Mouse (Mus musculus) heart, postnatal 0 days (tissue): ENCODE measurements around the gene Rere. TPM values are rescaled to one million over a fixed set of nuclear protein-coding genes. Genes with fewer than 3 reads are reported as not detected.

Source experiments
- ATAC-seq: fragments of 200-750 bp; cut with Nextera tagmentation; 2 replicates; pipeline ENCODE4 v1.8.0; 2017; ENCODE audit warnings: low read depth, moderate number of reproducible peaks, moderate library complexity; ENCODE audit not compliant: insufficient read depth
- DNase-seq: peaks from one replicate; pipeline ENCODE4 v3.0.0-alpha.2; 2016; ENCODE audit warnings: low spot score
- H3K27ac ChIP-seq: fragments of 300-500 bp; sonication (generic); 2 replicates; pipeline ENCODE4 v1.5.1; 2014; ENCODE audit warnings: low read depth, mild to moderate bottlenecking
- H3K27me3 ChIP-seq: fragments of 300-500 bp; sonication (generic); 2 replicates; pipeline ENCODE4 v1.6.1; 2014; ENCODE audit warnings: low read length, mixed read lengths; ENCODE audit not compliant: control insufficient read depth, insufficient read depth
- H3K36me3 ChIP-seq: fragments of 300-500 bp; sonication (generic); replicated peaks from 2 replicates; pipeline ENCODE4 v1.6.1; 2014; ENCODE audit warnings: low read length, mixed read lengths; ENCODE audit not compliant: control insufficient read depth, insufficient read depth
- H3K4me1 ChIP-seq: fragments of 300-500 bp; sonication (generic); 2 replicates; pipeline ENCODE4 v1.6.1; 2014; ENCODE audit warnings: antibody characterized with exemption; ENCODE audit not compliant: control insufficient read depth, insufficient read depth
- H3K4me2 ChIP-seq: fragments of 300-500 bp; sonication (generic); 2 replicates; pipeline ENCODE4 v1.6.1; 2014; ENCODE audit warnings: low read depth, mild to moderate bottlenecking, low read length, moderate library complexity
- H3K4me3 ChIP-seq: fragments of 300-500 bp; sonication (generic); 2 replicates; pipeline ENCODE4 v1.5.1; 2014; ENCODE audit warnings: low read depth, low read length
- H3K9ac ChIP-seq: fragments of 300-500 bp; sonication (generic); replicated peaks from 2 replicates; pipeline ENCODE4 v1.6.1; 2014; ENCODE audit warnings: low read depth, low read length, mixed read lengths
- H3K9me3 ChIP-seq: fragments of 300-500 bp; sonication (generic); replicated peaks from 2 replicates; pipeline ENCODE4 v1.6.1; 2016; ENCODE audit warnings: low read length; ENCODE audit not compliant: control insufficient read depth
- CTCF ChIP-seq: IDR thresholded peaks from 2 replicates; pipeline ENCODE4 v1.5.1; 2016; ENCODE audit warnings: antibody characterized with exemption, control low read depth, low read depth
- EP300 ChIP-seq: IDR thresholded peaks from 2 replicates; pipeline ENCODE4 v1.6.1; 2016; ENCODE audit warnings: antibody characterized with exemption, low read depth
- WGBS: fragments of 180-500 bp; shearing (Covaris S2); extraction: QIAGEN DNeasy Blood & Tissue Kit; methylation state at CpG from one replicate; pipeline ENCODE4 v1.1.7; 2014; 5-methylcytosine and 5-hydroxymethylcytosine counted together
- polyA plus RNA-seq: library from polyadenylated mRNA; unstranded; fragments of >200 nt; fragmentation: Nextera tagmentation; extraction: Ambion mirVana; gene quantifications from 2 replicates; pipeline ENCODE4 v1.2.1, GENCODE M21; 2015
- total RNA-seq: library from RNA; depleted of rRNA; stranded (reverse); fragments of >200 nt; gene quantifications from 2 replicates; pipeline ENCODE4 v1.2.3, GENCODE M21; 2014; ENCODE audit warnings: low replicate concordance

Gene Rere
- total and polyA plus RNA-seq, 2 experiments from 2014 or later = 14.6 to 17.9 TPM

GRCm38 (mm10) chr4:150280459-150280858 is 987 bp upstream of the Rere start:
- H3K4me3 ChIP-seq = peak overlapping the region; percentile 90
- DNase-seq (no peak), ATAC-seq (no peak)
- WGBS = 61% methylated on average over 4 of the region's 4 CpGs
- peak overlapping the region; percentile 63 for H3K4me2 ChIP-seq
- no peaks in the 10 kb centered on the region for H3K36me3 ChIP-seq
- no peaks in the 10 kb centered on the region for H3K27me3 ChIP-seq
- H3K9ac ChIP-seq = peak overlapping the region; percentile 69; the same call in 1 of the 2 replicates
- peak overlapping the region; percentile 95 for H3K27ac ChIP-seq
- TF ChIP-seq EP300 (no peak), CTCF (no peak)
- H3K4me1 ChIP-seq = peaks cover 12% of the 10 kb centered on the region
- H3K9me3 ChIP-seq = no peaks in the 10 kb centered on the region

GRCm38 (mm10) chr4:150281891-150282630 is 615 bp downstream of the Rere start:
- H3K9me3 ChIP-seq = no peaks in the 10 kb centered on the region
- H3K4me2 ChIP-seq = peak overlapping the region; percentile 73
- peaks cover 12% of the 10 kb centered on the region for H3K4me1 ChIP-seq
- H3K36me3 ChIP-seq = no peaks in the 10 kb centered on the region
- TF ChIP-seq EP300 (no peak), CTCF (no peak)
- no peak for DNase-seq
- under 1% methylated on average over 49 of the region's 50 CpGs for WGBS
- peak overlapping the region; percentile 96 for H3K27ac ChIP-seq
- H3K4me3 ChIP-seq = peak overlapping the region; percentile 90
- ATAC-seq = peak; percentile 31
- H3K27me3 ChIP-seq = no peaks in the 10 kb centered on the region
- H3K9ac ChIP-seq = peak overlapping the region; percentile 96

- no peaks in the 10 kb centered on the region for H3K36me3 ChIP-seq
- no peaks in the 10 kb centered on the region for H3K9me3 ChIP-seq
- H3K4me3 ChIP-seq = peak overlapping the region; percentile 90
- TF ChIP-seq CTCF (no peak), EP300 (no peak)
- H3K9ac ChIP-seq = peak overlapping the region; percentile 96
- peaks cover 12% of the 10 kb centered on the region for H3K4me1 ChIP-seq
- peak overlapping the region; percentile 73 for H3K4me2 ChIP-seq
- no peaks in the 10 kb centered on the region for H3K27me3 ChIP-seq
- DNase-seq (no peak), ATAC-seq (no peak)
- peak overlapping the region; percentile 96 for H3K27ac ChIP-seq
- 9% methylated on average over 5 of the region's 5 CpGs for WGBS
Measured at GRCm38 (mm10) chr4:150282631-150283334, 1.3 kb downstream of the Rere start.

GRCm38 (mm10) chr4:150283335-150283638 is 1.8 kb downstream of the Rere start:
- Histone ChIP-seq H3K4me3 (peak overlapping the region; percentile 90), H3K4me1 (peaks cover 12% of the 10 kb centered on the region), H3K27me3 (no peaks in the 10 kb centered on the region), H3K4me2 (peak overlapping the region; percentile 73), H3K9me3 (no peaks in the 10 kb centered on the region), H3K36me3 (no peaks in the 10 kb centered on the region), H3K27ac (peak overlapping the region; percentile 27; the same call in 1 of the 2 replicates), H3K9ac (peak overlapping the region; percentile 24; the same call in 1 of the 2 replicates)
- no peak for ATAC-seq
- 15% methylated on average over 2 of the region's 2 CpGs for WGBS
- no peak for DNase-seq
- TF ChIP-seq CTCF (no peak), EP300 (no peak)

GRCm38 (mm10) chr4:150283993-150284392 is 2.5 kb downstream of the Rere start:
- no peak for ATAC-seq
- no peak overlapping the region for H3K27ac ChIP-seq
- no peak for DNase-seq
- no peaks in the 10 kb centered on the region for H3K9me3 ChIP-seq
- no peaks in the 10 kb centered on the region for H3K27me3 ChIP-seq
- H3K36me3 ChIP-seq = no peaks in the 10 kb centered on the region
- H3K4me1 ChIP-seq = peaks cover 13% of the 10 kb centered on the region
- no peak overlapping the region for H3K4me3 ChIP-seq
- peak overlapping the region; percentile 73 for H3K4me2 ChIP-seq
- TF ChIP-seq EP300 = no peak
- TF ChIP-seq CTCF = peak; percentile 53
- 22% methylated on average over 6 of the region's 6 CpGs for WGBS
- 0 out of 2 replicates have a peak overlapping the region, but pooled peaks have one; percentile 24 for H3K9ac ChIP-seq
